Mouse (Mus musculus): ENCODE data around the gene Fastkd3.

DNA sequence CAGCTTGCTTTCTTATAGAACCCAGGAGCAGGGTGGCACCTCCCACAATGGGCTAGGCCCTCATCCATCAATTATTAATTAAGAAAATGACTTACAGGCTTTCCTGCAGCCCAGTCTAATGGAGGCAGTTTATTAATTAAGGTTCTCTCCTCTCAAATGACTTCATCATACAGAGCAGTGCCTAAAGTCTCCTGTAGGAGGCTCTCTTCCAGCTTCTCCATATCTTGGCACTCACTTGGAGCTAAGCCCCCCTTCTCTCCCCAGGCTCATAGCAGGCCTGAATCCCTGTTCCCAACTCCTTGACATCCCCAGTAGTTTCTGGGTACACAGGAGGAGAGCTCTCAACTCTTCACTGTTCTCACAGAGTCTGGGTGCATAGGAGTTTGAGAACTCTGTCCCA, 16.9 kb downstream of the Fastkd3 start:
- TF ChIP-seq GATA1 (IDR thresholded peaks at IDR 0.05; ENCODE audit: low read length) (no peak), TAL1 (IDR thresholded peaks at IDR 0.05; ENCODE audit: low read length) (no peak)
